Mouse (Mus musculus) MEL (cell line): ENCODE measurements around the gene Lasp1. TPM values are rescaled to one million over a fixed set of nuclear protein-coding genes. Genes with fewer than 3 reads are reported as not detected.

ENCODE experiments used
- DNase-seq: peaks from one replicate; pipeline ENCODE4 v3.0.0; 2011; ENCODE audit warnings: low read depth, low spot score
- H3K27ac ChIP-seq: 2 replicates; pipeline ENCODE4 v1.5.1; 2012; ENCODE audit warnings: low read depth, mild to moderate bottlenecking, control low read depth, low read length, moderate library complexity; ENCODE audit not compliant: control insufficient read depth
- H3K27me3 ChIP-seq, 2 experiments: fragments of 150-350 bp in 1 of 2; sonication (generic) in 1 of 2; 2 replicates each; pipeline ENCODE4 v1.6.1; 2012; ENCODE audit warnings: low read length in 2 of 2, mild to moderate bottlenecking in 2 of 2, improper control_type of control experiment in 1 of 2, moderate library complexity in 1 of 2; ENCODE audit not compliant: insufficient read depth in 2 of 2, control insufficient read depth in 1 of 2
- H3K36me3 ChIP-seq, 2 experiments: 2 replicates each; pipeline ENCODE4 v1.6.1; 2012 to 2014; ENCODE audit warnings: low read length in 2 of 2, improper control_type of control experiment in 1 of 2, inconsistent platforms in 1 of 2, mild to moderate bottlenecking in 1 of 2; ENCODE audit not compliant: insufficient read depth in 2 of 2, control insufficient read depth in 1 of 2
- H3K4me1 ChIP-seq, 2 experiments: fragments of 150-350 bp in 1 of 2; sonication (generic) in 1 of 2; 2 replicates each; pipeline ENCODE4 v1.6.1; 2012; ENCODE audit warnings: low read length in 2 of 2, improper control_type of control experiment in 1 of 2, mild to moderate bottlenecking in 1 of 2; ENCODE audit not compliant: insufficient read depth in 2 of 2, control insufficient read depth in 1 of 2
- H3K4me3 ChIP-seq, 2 experiments: fragments of 150-350 bp in 1 of 2; sonication (generic) in 1 of 2; 2 replicates each; pipeline ENCODE4 v1.5.1; 2012; ENCODE audit warnings: low read depth in 2 of 2, low read length in 2 of 2, mild to moderate bottlenecking in 2 of 2, moderate library complexity in 2 of 2, control low read depth in 1 of 2, improper control_type of control experiment in 1 of 2; ENCODE audit not compliant: control insufficient read depth in 1 of 2, insufficient read depth in 1 of 2
- H3K79me2 ChIP-seq: 2 replicates; pipeline ENCODE4 v1.6.1; 2012; ENCODE audit warnings: mild to moderate bottlenecking, low read length, moderate library complexity; ENCODE audit not compliant: control insufficient read depth, poor library complexity, insufficient read depth
- H3K9ac ChIP-seq: 2 replicates; pipeline ENCODE4 v1.6.1; 2012; ENCODE audit warnings: low read depth, mild to moderate bottlenecking, control low read depth, low read length, moderate library complexity; ENCODE audit not compliant: control insufficient read depth, poor library complexity, severe bottlenecking
- H3K9me3 ChIP-seq: fragments of 150-350 bp; sonication (generic); replicated peaks from 2 replicates; pipeline ENCODE4 v1.6.1; 2012; ENCODE audit warnings: mild to moderate bottlenecking, low read length, improper control_type of control experiment, moderate library complexity; ENCODE audit not compliant: insufficient read depth
- CHD1 ChIP-seq: IDR thresholded peaks from 2 replicates; pipeline ENCODE4 v1.6.1; 2012; ENCODE audit warnings: low read depth, mild to moderate bottlenecking, inconsistent platforms, low read length, improper control_type of control experiment
- CTCF ChIP-seq, 3 experiments: IDR thresholded peaks in 2 of 3; conservative IDR thresholded peaks in 1 of 3; 2 replicates each; pipeline ENCODE4 v1.5.1; 2011 to 2012; ENCODE audit warnings: low read length in 3 of 3, low read depth in 2 of 3, mild to moderate bottlenecking in 2 of 3, improper control_type of control experiment in 1 of 3, inconsistent platforms in 1 of 3, mixed read lengths in 1 of 3, moderate library complexity in 1 of 3; ENCODE audit not compliant: control insufficient read depth in 1 of 3, insufficient read depth in 1 of 3, poor library complexity in 1 of 3, severe bottlenecking in 1 of 3
- E2F4 ChIP-seq: IDR thresholded peaks from 2 replicates; pipeline ENCODE4 v1.6.1; 2011; ENCODE audit warnings: low read depth, low read length, improper control_type of control experiment, borderline replicate concordance
- ELF1 ChIP-seq: IDR thresholded peaks from 2 replicates; pipeline ENCODE4 v1.6.1; 2014; ENCODE audit warnings: low read depth, mild to moderate bottlenecking, inconsistent platforms, low read length, improper control_type of control experiment, moderate library complexity
- GABPA ChIP-seq: IDR thresholded peaks from 2 replicates; pipeline ENCODE4 v1.6.1; 2012; ENCODE audit warnings: low read depth, mild to moderate bottlenecking, inconsistent platforms, low read length, improper control_type of control experiment, moderate library complexity
- GATA1 ChIP-seq: IDR thresholded peaks from 2 replicates; pipeline ENCODE4 v1.6.1; 2011; ENCODE audit warnings: low read depth, low read length, improper control_type of control experiment
- HCFC1 ChIP-seq: IDR thresholded peaks from 2 replicates; pipeline ENCODE4 v1.6.1; 2012; ENCODE audit warnings: low read depth, mild to moderate bottlenecking, inconsistent platforms, low read length, improper control_type of control experiment, moderate library complexity
- KAT2A ChIP-seq: conservative IDR thresholded peaks from 2 replicates; pipeline ENCODE4 v1.6.1; 2012; ENCODE audit warnings: low read depth, low read length, improper control_type of control experiment, inconsistent platforms
- MAFK ChIP-seq: IDR thresholded peaks from 2 replicates; pipeline ENCODE4 v1.6.1; 2011; ENCODE audit warnings: low read depth, mild to moderate bottlenecking, low read length, improper control_type of control experiment, borderline replicate concordance
- MAZ ChIP-seq: IDR thresholded peaks from 2 replicates; pipeline ENCODE4 v1.6.1; 2012; ENCODE audit warnings: low read depth, mild to moderate bottlenecking, inconsistent platforms, low read length, improper control_type of control experiment
- MXI1 ChIP-seq: IDR thresholded peaks from 2 replicates; pipeline ENCODE4 v1.6.1; 2011; ENCODE audit warnings: mild to moderate bottlenecking, low read depth, low read length, improper control_type of control experiment
- MYB ChIP-seq: IDR thresholded peaks from 2 replicates; pipeline ENCODE4 v1.6.1; 2011; ENCODE audit warnings: mild to moderate bottlenecking, low read depth, low read length, improper control_type of control experiment
- MYC ChIP-seq: IDR thresholded peaks from 2 replicates; pipeline ENCODE4 v1.6.1; 2011; ENCODE audit warnings: low read depth, mild to moderate bottlenecking, low read length, improper control_type of control experiment, moderate library complexity
- NELFE ChIP-seq: IDR thresholded peaks from 2 replicates; pipeline ENCODE4 v1.6.1; 2011; ENCODE audit warnings: low read depth, low read length, improper control_type of control experiment
- NRF1 ChIP-seq: IDR thresholded peaks from 2 replicates; pipeline ENCODE4 v1.6.1; 2014; ENCODE audit warnings: low read depth, mild to moderate bottlenecking, inconsistent platforms, low read length, improper control_type of control experiment, moderate library complexity; ENCODE audit not compliant: poor library complexity, insufficient read depth, severe bottlenecking
- POLR2AphosphoS2 ChIP-seq: IDR thresholded peaks from 2 replicates; pipeline ENCODE4 v1.6.1; 2011; ENCODE audit warnings: low read length, improper control_type of control experiment
- POLR2AphosphoS5 ChIP-seq: IDR thresholded peaks from 2 replicates; pipeline ENCODE4 v1.6.1; 2012; ENCODE audit warnings: low read depth, borderline replicate concordance, mild to moderate bottlenecking, inconsistent platforms, low read length, moderate library complexity, mixed read lengths
- RCOR1 ChIP-seq: IDR thresholded peaks from 2 replicates; pipeline ENCODE4 v1.6.1; 2012; ENCODE audit warnings: low read depth, mild to moderate bottlenecking, inconsistent platforms, low read length, improper control_type of control experiment
- TAL1 ChIP-seq: IDR thresholded peaks from 2 replicates; pipeline ENCODE4 v1.6.1; 2012; ENCODE audit warnings: mild to moderate bottlenecking, inconsistent platforms, low read length, moderate library complexity, mixed read lengths
- TBP ChIP-seq: IDR thresholded peaks from 2 replicates; pipeline ENCODE4 v1.8.0; 2011; ENCODE audit warnings: low read depth, low read length, improper control_type of control experiment
- UBTF ChIP-seq: IDR thresholded peaks from 2 replicates; pipeline ENCODE4 v1.6.1; 2012; ENCODE audit warnings: low read depth, mild to moderate bottlenecking, inconsistent platforms, low read length, improper control_type of control experiment, moderate library complexity, borderline replicate concordance; ENCODE audit not compliant: insufficient read depth
- USF1 ChIP-seq: IDR thresholded peaks from 2 replicates; pipeline ENCODE4 v1.6.1; 2014; ENCODE audit warnings: low read depth, mild to moderate bottlenecking, inconsistent platforms, low read length, improper control_type of control experiment, moderate library complexity
- ZC3H11A ChIP-seq: IDR thresholded peaks from 2 replicates; pipeline ENCODE4 v1.6.1; 2012; ENCODE audit warnings: low read depth, mild to moderate bottlenecking, inconsistent platforms, low read length, improper control_type of control experiment
- ZMIZ1 ChIP-seq: IDR thresholded peaks from 2 replicates; pipeline ENCODE4 v1.6.1; 2012; ENCODE audit warnings: low read depth, mild to moderate bottlenecking, inconsistent platforms, low read length, improper control_type of control experiment, moderate library complexity
- ZNF384 ChIP-seq: IDR thresholded peaks from 2 replicates; pipeline ENCODE4 v1.6.1; 2012; ENCODE audit warnings: low read depth, mild to moderate bottlenecking, inconsistent platforms, low read length, improper control_type of control experiment
- polyA plus RNA-seq, 2 experiments: library from polyadenylated mRNA; stranded (reverse) in 1 of 2; unstranded in 1 of 2; fragments of >175 nt in 1 of 2; fragments of >200 nt in 1 of 2; gene quantifications; 2 replicates each; pipeline versions ENCODE4 v1.2.1 to v1.2.4; 2012; ENCODE audit warnings: low replicate concordance in 2 of 2, low read depth in 1 of 2; ENCODE audit not compliant: insufficient read length in 2 of 2, insufficient read depth in 1 of 2, missing spikeins in 1 of 2
- total RNA-seq: library from RNA; depleted of rRNA; stranded (reverse); fragments of 300-350 nt; gene quantifications from 2 replicates; pipeline ENCODE4 v1.2.3, GENCODE M21; 2012

Lasp1 gene
- total and polyA plus RNA-seq, 3 experiments, result 13.3 to 38.7 TPM; not detected in 1

DNA sequence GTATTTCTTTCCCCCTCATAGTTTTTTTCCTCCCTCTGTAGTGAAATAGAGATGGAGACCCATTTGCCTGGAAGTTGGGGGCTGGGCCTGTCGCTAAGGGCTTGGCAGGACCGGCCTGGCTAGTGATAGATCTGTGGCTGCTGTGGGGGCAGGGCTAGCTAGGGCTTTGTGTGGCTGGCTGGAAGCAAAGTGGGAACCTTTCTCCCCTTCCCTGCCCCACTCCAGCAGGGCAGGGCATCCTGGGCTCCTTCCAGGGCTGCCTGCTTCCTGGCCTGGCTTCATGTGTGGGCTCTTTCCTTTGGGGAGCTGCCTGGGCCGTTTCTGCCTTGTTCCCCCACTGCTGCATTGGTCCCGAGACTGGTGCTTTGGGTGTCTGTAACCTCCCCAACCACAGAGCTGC, 19.8 kb downstream of the Lasp1 start:
- Histone ChIP-seq H3K4me3 (no peak overlapping the region), H3K79me2 (no peaks in the 10 kb centered on the region), H3K9me3 (no peaks in the 10 kb centered on the region), H3K27ac (no peak overlapping the region), H3K9ac (no peak overlapping the region), H3K27me3 (no peaks in the 10 kb centered on the region), H3K4me1 (peaks cover 4 to 7% of the 10 kb centered on the region in 2 experiments; a peak in 3 of 4 replicates), H3K36me3 (peaks cover 0 to 7% of the 10 kb centered on the region in 2 experiments; a peak in 1 of 4 replicates)
- no peak for TF ChIP-seq GABPA
- no peak for TF ChIP-seq ZMIZ1
- TF ChIP-seq HCFC1, result no peak
- TF ChIP-seq CTCF (IDR thresholded peaks at IDR 0.05 in 2 of 3, conservative IDR thresholded peaks at IDR 0.05 in 1 of 3; ENCODE audit: control insufficient read depth in 1 of 3, insufficient read depth in 1 of 3, low read depth in 2 of 3, low read length in 3 of 3, poor library complexity in 1 of 3, severe bottlenecking in 1 of 3), result no peak
- no peak for TF ChIP-seq NELFE
- TF ChIP-seq POLR2AphosphoS5, result no peak
- no peak for TF ChIP-seq KAT2A
- no peak for TF ChIP-seq NRF1
- no peak for TF ChIP-seq TBP
- no peak for TF ChIP-seq MYB
- no peak for TF ChIP-seq ELF1
- TF ChIP-seq MAZ, result no peak
- no peak for TF ChIP-seq E2F4
- no peak for TF ChIP-seq USF1
- DNase-seq, result no peak

DNA sequence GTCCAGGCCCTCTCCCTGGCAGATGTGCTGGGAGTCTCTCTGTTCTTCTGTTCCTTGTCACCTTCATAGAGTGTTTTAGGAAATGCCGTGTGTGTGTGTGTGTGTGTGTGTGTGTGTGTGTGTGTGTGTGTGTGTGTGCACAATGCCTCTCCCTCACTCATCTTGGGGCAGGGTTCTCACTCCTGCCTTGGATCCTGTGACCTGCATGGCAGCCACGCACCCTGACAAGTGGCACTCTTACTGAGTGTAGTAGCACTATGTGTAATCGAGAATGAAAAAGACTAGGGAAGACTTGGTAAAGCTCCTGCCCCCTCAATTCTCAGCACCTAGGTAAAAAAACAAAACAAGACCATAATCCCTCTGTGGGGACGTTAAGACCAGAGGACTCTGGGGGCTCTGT, 20.3 kb downstream of the Lasp1 start:
- TF ChIP-seq POLR2AphosphoS2 (no peak), ZC3H11A (no peak), MXI1 (no peak), MYC (no peak), CTCF (IDR thresholded peaks at IDR 0.05 in 2 of 3, conservative IDR thresholded peaks at IDR 0.05 in 1 of 3; ENCODE audit: control insufficient read depth in 1 of 3, insufficient read depth in 1 of 3, low read depth in 2 of 3, low read length in 3 of 3, poor library complexity in 1 of 3, severe bottlenecking in 1 of 3) (no peak), MAFK (no peak), HCFC1 (no peak), TAL1 (no peak), CHD1 (no peak), RCOR1 (no peak), MYB (no peak), UBTF (no peak), GABPA (no peak), ELF1 (no peak), MAZ (no peak), E2F4 (no peak), GATA1 (no peak), ZNF384 (no peak)
- Histone ChIP-seq H3K9ac (no peak overlapping the region), H3K27me3 (no peaks in the 10 kb centered on the region), H3K79me2 (no peaks in the 10 kb centered on the region), H3K4me1 (peaks cover 4 to 7% of the 10 kb centered on the region in 2 experiments; a peak in 3 of 4 replicates), H3K36me3 (peaks cover 0 to 7% of the 10 kb centered on the region in 2 experiments; a peak in 1 of 4 replicates), H3K27ac (no peak overlapping the region), H3K4me3 (no peak overlapping the region), H3K9me3 (no peaks in the 10 kb centered on the region)
- no peak for DNase-seq
